Mouse (Mus musculus): ENCODE results near the gene 4931417E11Rik.
A peak's percentile ranks its signal among the peaks of the same experiment; 100 is the strongest.

The 4931417E11Rik gene

DNA sequence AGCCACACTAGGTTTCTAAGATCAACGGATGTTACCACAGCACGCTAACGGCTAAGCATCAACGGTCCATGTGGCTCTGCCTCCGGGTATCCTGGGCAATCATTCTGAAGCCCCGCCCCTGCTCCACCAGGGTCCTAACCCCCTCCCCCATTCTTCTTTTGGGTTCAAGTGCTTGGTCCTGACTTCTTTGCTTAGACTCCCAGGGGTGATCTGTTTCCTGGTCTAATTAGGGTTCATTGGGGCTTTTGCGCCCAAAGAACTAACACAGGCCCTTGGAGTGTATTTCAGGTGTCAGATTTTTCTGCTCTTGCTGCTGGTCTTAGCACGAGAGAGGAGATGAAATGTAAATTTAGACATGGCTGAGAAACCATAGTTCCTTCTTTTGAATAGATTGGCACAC lies at the start of gene 4931417E11Rik:
Gene 4931417E11Rik (minus strand): TSS at position 101 of the 400 bp plus-strand sequence.
- no peak for DNase-seq (ENCODE audit: low spot score in 2 of 2)

GRCm38 (mm10) chr6:73517818-73518396 lies 48.4 kb upstream of the 4931417E11Rik start:
- peak in 1 of 2 experiments; percentile 27 for DNase-seq (ENCODE audit: low spot score in 2 of 2)

GRCm38 (mm10) chr6:73512907-73513306 lies 43.4 kb upstream of the 4931417E11Rik start:
- no peak for DNase-seq (ENCODE audit: low spot score in 2 of 2)

GRCm38 (mm10) chr6:73499631-73500030 lies 30.2 kb upstream of the 4931417E11Rik start:
- DNase-seq (ENCODE audit: low spot score in 2 of 2): no peak

DNA sequence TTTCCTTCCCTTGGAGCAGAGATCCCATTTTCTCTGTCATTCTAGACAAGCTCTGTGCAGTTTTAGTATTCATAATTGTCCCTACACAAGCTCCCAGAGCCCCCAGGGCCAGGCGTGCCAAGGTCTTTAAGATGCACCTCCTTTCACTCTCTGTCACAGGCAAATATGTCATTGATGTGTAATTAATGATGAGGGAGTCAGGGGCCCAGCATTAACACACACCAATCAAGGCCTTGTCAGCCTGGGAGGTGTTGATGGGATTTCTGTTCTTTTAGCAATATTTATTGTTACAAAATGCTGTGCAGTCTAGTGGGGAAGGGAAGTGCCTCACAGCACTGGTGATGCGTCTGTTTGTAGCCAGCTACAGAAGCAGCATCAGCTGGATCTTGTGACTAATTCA lies 27.9 kb upstream of the 4931417E11Rik start:
- no peak for DNase-seq (ENCODE audit: low spot score in 2 of 2)

DNA sequence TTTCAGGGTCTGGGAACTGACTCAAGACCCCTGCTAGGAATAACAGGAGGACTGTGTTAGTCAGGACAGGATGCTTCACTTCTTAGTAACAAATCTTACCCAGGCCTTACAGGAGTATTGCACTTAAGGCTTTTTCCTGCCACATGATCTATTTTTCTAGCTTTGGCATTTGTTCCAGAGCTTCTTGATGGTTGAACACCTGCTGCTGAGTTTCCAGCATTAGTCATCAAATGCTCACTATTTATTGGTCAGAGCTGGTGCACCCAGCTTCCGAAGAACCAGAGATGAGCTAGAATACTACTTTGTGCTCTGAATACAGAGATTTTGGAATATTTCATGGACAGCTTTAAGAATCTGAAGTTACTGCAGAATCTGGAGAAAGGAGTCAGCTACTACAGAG lies 21.1 kb upstream of the 4931417E11Rik start:
- DNase-seq (ENCODE audit: low spot score in 2 of 2): no peak

- no peak for DNase-seq (ENCODE audit: low spot score in 2 of 2)
Observed at GRCm38 (mm10) chr6:73485616-73486015, 16.1 kb upstream of the 4931417E11Rik start.

- DNase-seq (ENCODE audit: low spot score in 2 of 2): no peak
Observed at GRCm38 (mm10) chr6:73466084-73466483, 3.4 kb downstream of the 4931417E11Rik start.

DNA sequence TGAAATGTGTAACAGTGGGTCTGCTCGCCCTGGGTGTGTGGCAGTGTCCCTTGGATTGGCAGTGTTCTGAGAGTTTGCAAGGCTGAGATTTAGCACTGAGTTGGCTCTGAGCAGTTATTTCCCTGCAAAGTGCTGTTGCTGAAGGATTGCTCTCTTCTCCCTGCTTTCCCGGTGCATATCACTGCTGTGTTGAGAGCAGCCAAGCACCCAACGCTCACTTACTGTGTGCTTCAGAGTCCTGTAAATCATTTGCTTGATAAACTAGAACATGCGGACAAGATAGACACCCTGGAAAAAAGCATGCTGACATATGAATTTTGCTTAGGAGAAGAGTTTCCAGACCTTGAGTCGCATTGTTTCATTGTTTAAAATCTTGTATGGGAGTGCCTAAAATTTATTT lies 6.9 kb downstream of the 4931417E11Rik start:
- no peak for DNase-seq (ENCODE audit: low spot score in 2 of 2)

DNA sequence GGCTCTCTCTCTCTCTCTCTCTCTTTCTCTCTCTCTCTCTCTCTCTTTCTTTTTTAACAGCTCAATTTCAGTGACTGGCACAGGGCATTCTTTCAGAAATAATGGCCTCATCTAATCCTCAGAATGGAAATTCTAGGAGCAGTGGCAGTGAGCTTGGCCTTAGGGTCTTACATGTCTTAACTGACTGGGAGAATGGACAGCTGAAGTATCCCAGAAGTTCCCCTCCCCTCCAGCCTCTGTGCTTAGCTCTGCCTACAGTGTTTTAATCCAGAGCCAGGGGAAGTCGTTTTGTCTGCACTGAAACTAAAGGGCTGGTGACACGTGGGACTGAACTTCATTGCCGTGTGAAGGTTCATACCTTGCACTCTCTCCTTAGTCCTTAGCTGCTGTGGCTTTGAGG lies 35.6 kb downstream of the 4931417E11Rik start:
- no peak for DNase-seq (ENCODE audit: low spot score in 2 of 2)

GRCm38 (mm10) chr6:73428618-73429336 lies 40.7 kb downstream of the 4931417E11Rik start:
- no peak for DNase-seq (ENCODE audit: low spot score in 2 of 2)

GRCm38 (mm10) chr6:73427273-73427812 lies 42.1 kb downstream of the 4931417E11Rik start:
- DNase-seq (ENCODE audit: low spot score in 2 of 2): no peak
